Mouse (Mus musculus): Measurements from ENCODE around the gene Pax5. TPM values are rescaled to one million over a fixed set of nuclear protein-coding genes. Genes with fewer than 3 reads are reported as not detected.
A peak's percentile ranks its signal among the peaks of the same experiment; 100 is the strongest.

The Pax5 gene
- polyA plus RNA-seq, 1 experiment from 2014 or later = 0.56 TPM

- peaks cover 13% of the 10 kb centered on the region; the same call in 1 of the 2 replicates for H3K27me3 ChIP-seq (replicated peaks; ENCODE audit: low read depth, poor library complexity, severe bottlenecking)
- H3K4me1 ChIP-seq = peaks cover 11% of the 10 kb centered on the region
- DNase-seq (ENCODE audit: low spot score) = peak; percentile 19
- H3K4me3 ChIP-seq = no peak overlapping the region
- H3K27ac ChIP-seq (replicated peaks) = no peak overlapping the region
- whole genome bisulfite sequencing = 50% methylated on average over 12 of the region's 12 CpGs
- H3K36me3 ChIP-seq (replicated peaks) = no peaks in the 10 kb centered on the region
- no peaks in the 10 kb centered on the region for H3K9me3 ChIP-seq
Measured at GRCm38 (mm10) chr4:44641831-44642587, 68.3 kb downstream of the Pax5 start.

- H3K9me3 ChIP-seq = no peaks in the 10 kb centered on the region
- H3K4me3 ChIP-seq = no peak overlapping the region
- H3K27me3 ChIP-seq (replicated peaks; ENCODE audit: low read depth, poor library complexity, severe bottlenecking) = no peaks in the 10 kb centered on the region
- 87% methylated on average over 3 of the region's 3 CpGs for WGBS
- peaks cover 9% of the 10 kb centered on the region; the same call in 1 of the 2 replicates for H3K4me1 ChIP-seq
- no peaks in the 10 kb centered on the region for H3K36me3 ChIP-seq (replicated peaks)
- DNase-seq (ENCODE audit: low spot score) = no peak
- H3K27ac ChIP-seq (replicated peaks) = no peak overlapping the region
Measured at GRCm38 (mm10) chr4:44635618-44636017, 74.7 kb downstream of the Pax5 start.

GRCm38 (mm10) chr4:44633694-44634524 is 76.4 kb downstream of the Pax5 start:
- peak; percentile 20 for DNase-seq (ENCODE audit: low spot score)
- Histone ChIP-seq H3K27ac (replicated peaks) (0 out of 2 replicates have a peak overlapping the region, but pooled peaks have one; percentile 5), H3K9me3 (no peaks in the 10 kb centered on the region), H3K4me1 (peaks cover 9% of the 10 kb centered on the region; the same call in 1 of the 2 replicates), H3K27me3 (replicated peaks; ENCODE audit: low read depth, poor library complexity, severe bottlenecking) (no peaks in the 10 kb centered on the region), H3K4me3 (no peak overlapping the region), H3K36me3 (replicated peaks) (no peaks in the 10 kb centered on the region)
- 34% methylated on average over 12 of the region's 12 CpGs for WGBS

- WGBS = 72% methylated on average over 6 of the region's 6 CpGs
- DNase-seq (ENCODE audit: low spot score) = no peak
- no peaks in the 10 kb centered on the region for H3K9me3 ChIP-seq
Measured at GRCm38 (mm10) chr4:44630059-44630458, 80.2 kb downstream of the Pax5 start.

GRCm38 (mm10) chr4:44627890-44628289 is 82.4 kb downstream of the Pax5 start:
- no peaks in the 10 kb centered on the region for H3K4me1 ChIP-seq
- DNase-seq (ENCODE audit: low spot score) = no peak
- H3K27ac ChIP-seq (replicated peaks) = no peak overlapping the region
- no peaks in the 10 kb centered on the region for H3K27me3 ChIP-seq (replicated peaks; ENCODE audit: low read depth, poor library complexity, severe bottlenecking)
- H3K36me3 ChIP-seq (replicated peaks) = no peaks in the 10 kb centered on the region
- no peaks in the 10 kb centered on the region for H3K9me3 ChIP-seq
- H3K4me3 ChIP-seq = no peak overlapping the region

More at GRCm38 (mm10) chr4:44630059-44630458, 80.2 kb downstream of the Pax5 start:
- Histone ChIP-seq H3K27ac (replicated peaks) (no peak overlapping the region), H3K4me1 (peaks cover 9% of the 10 kb centered on the region; the same call in 1 of the 2 replicates), H3K27me3 (replicated peaks; ENCODE audit: low read depth, poor library complexity, severe bottlenecking) (no peaks in the 10 kb centered on the region), H3K4me3 (no peak overlapping the region), H3K36me3 (replicated peaks) (no peaks in the 10 kb centered on the region)

- Histone ChIP-seq H3K9me3 (no peaks in the 10 kb centered on the region), H3K36me3 (replicated peaks) (no peaks in the 10 kb centered on the region), H3K4me1 (no peaks in the 10 kb centered on the region), H3K4me3 (no peak overlapping the region), H3K27ac (replicated peaks) (no peak overlapping the region), H3K27me3 (replicated peaks; ENCODE audit: low read depth, poor library complexity, severe bottlenecking) (no peaks in the 10 kb centered on the region)
- WGBS = 88% methylated on average over 6 of the region's 6 CpGs
- no peak for DNase-seq (ENCODE audit: low spot score)
Measured at GRCm38 (mm10) chr4:44625108-44625424, 85.2 kb downstream of the Pax5 start.

- DNase-seq (ENCODE audit: low spot score) = no peak
- 86% methylated on average over 12 of the region's 12 CpGs for WGBS
- Histone ChIP-seq H3K27me3 (replicated peaks; ENCODE audit: low read depth, poor library complexity, severe bottlenecking) (no peaks in the 10 kb centered on the region), H3K36me3 (replicated peaks) (no peaks in the 10 kb centered on the region), H3K9me3 (no peaks in the 10 kb centered on the region), H3K4me1 (no peaks in the 10 kb centered on the region), H3K4me3 (no peak overlapping the region), H3K27ac (replicated peaks) (no peak overlapping the region)
Measured at GRCm38 (mm10) chr4:44624232-44625107, 85.8 kb downstream of the Pax5 start.

GRCm38 (mm10) chr4:44623435-44623727 is 86.9 kb downstream of the Pax5 start:
- no peaks in the 10 kb centered on the region for H3K36me3 ChIP-seq (replicated peaks)
- H3K4me1 ChIP-seq = no peaks in the 10 kb centered on the region
- no peak for DNase-seq (ENCODE audit: low spot score)
- H3K9me3 ChIP-seq = no peaks in the 10 kb centered on the region
- WGBS = 81% methylated on average over 5 of the region's 5 CpGs
- no peak overlapping the region for H3K27ac ChIP-seq (replicated peaks)
- H3K27me3 ChIP-seq (replicated peaks; ENCODE audit: low read depth, poor library complexity, severe bottlenecking) = no peaks in the 10 kb centered on the region
- no peak overlapping the region for H3K4me3 ChIP-seq

GRCm38 (mm10) chr4:44622682-44623434 is 87.4 kb downstream of the Pax5 start:
- 87% methylated on average over 17 of the region's 17 CpGs for WGBS

GRCm38 (mm10) chr4:44620241-44620640 is 90.0 kb downstream of the Pax5 start:
- Histone ChIP-seq H3K27ac (replicated peaks) (no peak overlapping the region), H3K36me3 (replicated peaks) (no peaks in the 10 kb centered on the region), H3K27me3 (replicated peaks; ENCODE audit: low read depth, poor library complexity, severe bottlenecking) (no peaks in the 10 kb centered on the region), H3K4me3 (no peak overlapping the region), H3K4me1 (no peaks in the 10 kb centered on the region), H3K9me3 (no peaks in the 10 kb centered on the region)
- DNase-seq (ENCODE audit: low spot score) = no peak
- 94% methylated on average over 5 of the region's 5 CpGs for WGBS

More at GRCm38 (mm10) chr4:44622682-44623434, 87.4 kb downstream of the Pax5 start:
- Histone ChIP-seq H3K27ac (replicated peaks) (no peak overlapping the region), H3K27me3 (replicated peaks; ENCODE audit: low read depth, poor library complexity, severe bottlenecking) (no peaks in the 10 kb centered on the region), H3K36me3 (replicated peaks) (no peaks in the 10 kb centered on the region), H3K4me3 (no peak overlapping the region), H3K4me1 (no peaks in the 10 kb centered on the region), H3K9me3 (no peaks in the 10 kb centered on the region)
- DNase-seq (ENCODE audit: low spot score) = no peak

GRCm38 (mm10) chr4:44614066-44614667 is 96.1 kb downstream of the Pax5 start:
- Histone ChIP-seq H3K4me1 (0 out of 2 replicates have a peak, but pooled peaks cover 3% of the 10 kb centered on the region), H3K27ac (replicated peaks) (no peak overlapping the region), H3K9me3 (no peaks in the 10 kb centered on the region), H3K27me3 (replicated peaks; ENCODE audit: low read depth, poor library complexity, severe bottlenecking) (no peaks in the 10 kb centered on the region), H3K36me3 (replicated peaks) (no peaks in the 10 kb centered on the region), H3K4me3 (no peak overlapping the region)
- 91% methylated on average over 8 of the region's 8 CpGs for WGBS
- DNase-seq (ENCODE audit: low spot score) = no peak

Measured in embryonic facial prominence, embryonic 10.5 days (tissue).